Mouse (Mus musculus) heart, embryonic 13.5 days (tissue): ENCODE measurements around the gene Kmt2a. TPM values are rescaled to one million over a fixed set of nuclear protein-coding genes. Genes with fewer than 3 reads are reported as not detected.

Experiments used
- ATAC-seq: fragments of 200-750 bp; cut with Nextera tagmentation; 2 replicates; pipeline ENCODE4 v1.8.0; 2017; ENCODE audit warnings: moderate TSS enrichment; ENCODE audit not compliant: insufficient number of reproducible peaks, low FRiP score, low TSS enrichment; ENCODE audit errors: extremely low read depth
- H3K27ac ChIP-seq: fragments of 300-500 bp; sonication (generic); replicated peaks from 2 replicates; pipeline ENCODE4 v1.5.1; 2015; ENCODE audit warnings: moderate library complexity, mild to moderate bottlenecking, inconsistent platforms
- H3K27me3 ChIP-seq: fragments of 300-500 bp; sonication (generic); replicated peaks from 2 replicates; pipeline ENCODE4 v1.6.1; 2015; ENCODE audit warnings: mild to moderate bottlenecking, inconsistent platforms
- H3K36me3 ChIP-seq: fragments of 300-500 bp; sonication (generic); 2 replicates; pipeline ENCODE4 v1.6.1; 2015; ENCODE audit warnings: mild to moderate bottlenecking, inconsistent platforms
- H3K4me1 ChIP-seq: fragments of 300-500 bp; sonication (generic); 2 replicates; pipeline ENCODE4 v1.6.1; 2015; ENCODE audit warnings: inconsistent platforms
- H3K4me2 ChIP-seq: fragments of 300-500 bp; sonication (generic); 2 replicates; pipeline ENCODE4 v1.6.1; 2015; ENCODE audit warnings: inconsistent platforms, mild to moderate bottlenecking, moderate library complexity
- H3K4me3 ChIP-seq: fragments of 300-500 bp; sonication (generic); 2 replicates; pipeline ENCODE4 v1.5.1; 2015; ENCODE audit warnings: moderate library complexity, mild to moderate bottlenecking, inconsistent platforms
- H3K9ac ChIP-seq: fragments of 300-500 bp; sonication (generic); 2 replicates; pipeline ENCODE4 v1.6.1; 2015; ENCODE audit warnings: inconsistent platforms, mild to moderate bottlenecking, moderate library complexity
- H3K9me3 ChIP-seq: fragments of 300-500 bp; sonication (generic); 2 replicates; pipeline ENCODE4 v1.6.1; 2016; ENCODE audit warnings: inconsistent platforms
- WGBS: fragments of 180-500 bp; shearing (Covaris S2); methylation state at CpG from one replicate; pipeline ENCODE4 v1.1.7; 2015; ENCODE audit warnings: mixed read lengths; 5-methylcytosine and 5-hydroxymethylcytosine counted together
- polyA plus RNA-seq: library from polyadenylated mRNA; unstranded; fragments of >200 nt; fragmentation: Nextera tagmentation; extraction: Ambion mirVana; gene quantifications from 2 replicates; pipeline ENCODE4 v1.2.1, GENCODE M21; 2015

Kmt2a gene
- polyA plus RNA-seq, 1 experiment from 2014 or later = 6.1 TPM

DNA sequence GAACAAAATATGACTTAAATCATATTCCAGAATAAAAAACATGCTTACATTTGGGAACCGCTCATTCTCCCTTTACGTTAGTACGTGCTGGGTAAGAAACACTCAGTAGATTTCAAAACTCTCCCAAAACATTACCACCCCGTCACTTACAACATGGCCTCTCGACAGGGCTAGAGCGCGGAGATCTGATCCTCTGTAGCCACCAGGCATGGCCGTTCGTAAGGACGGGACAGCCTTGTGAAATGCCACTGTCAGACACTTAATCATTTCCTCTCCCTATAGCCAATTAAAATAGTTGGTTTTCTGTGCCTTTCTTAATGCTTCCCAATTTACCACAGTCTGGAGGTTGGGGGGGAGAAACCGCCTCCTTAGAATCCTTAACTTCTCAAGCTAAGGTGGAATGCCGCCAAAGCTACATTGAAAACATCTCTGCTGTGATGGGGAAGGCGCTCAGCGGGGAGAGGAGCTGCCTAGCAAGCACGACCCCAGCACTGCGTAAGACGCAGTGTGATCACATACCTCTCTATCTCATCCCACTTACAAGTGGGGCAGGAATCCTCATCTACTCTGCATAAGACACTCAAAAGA, 23.6 kb downstream of the Kmt2a start:
- H3K27ac ChIP-seq = no peak overlapping the region
- no peak for ATAC-seq
- 85% methylated on average over 17 of the region's 17 CpGs for WGBS

DNA sequence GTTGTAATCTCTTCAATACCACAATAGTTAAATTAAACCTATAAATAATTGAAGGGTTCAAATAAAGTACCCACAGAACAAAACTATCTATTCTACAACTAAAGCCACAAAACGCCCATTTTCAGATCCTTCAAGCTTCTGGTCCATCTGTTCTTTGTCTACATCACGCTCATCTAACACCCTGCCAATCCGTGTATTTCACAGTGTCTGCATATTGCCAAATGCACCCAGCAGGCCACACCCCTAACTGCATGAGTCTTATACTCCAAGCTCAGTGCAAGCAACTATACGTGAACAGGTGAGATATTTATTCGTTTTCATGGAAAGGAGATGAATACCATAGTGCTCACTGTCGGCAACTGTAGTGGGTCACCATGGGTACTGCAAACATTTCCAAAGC, 25.9 kb downstream of the Kmt2a start:
- H3K9me3 ChIP-seq = no peaks in the 10 kb centered on the region
- peaks cover 3% of the 10 kb centered on the region; the same call in 1 of the 2 replicates for H3K4me1 ChIP-seq
- 77% methylated on average over 6 of the region's 6 CpGs for WGBS
- no peak overlapping the region for H3K4me2 ChIP-seq
- H3K9ac ChIP-seq = no peak overlapping the region
- no peaks in the 10 kb centered on the region for H3K27me3 ChIP-seq
- no peak overlapping the region for H3K4me3 ChIP-seq
- ATAC-seq = no peak
- H3K36me3 ChIP-seq = peaks cover 19% of the 10 kb centered on the region; the same call in 1 of the 2 replicates
- H3K27ac ChIP-seq = no peak overlapping the region

More for the DNA sequence above, 23.6 kb downstream of the Kmt2a start:
- Histone ChIP-seq H3K4me3 (no peak overlapping the region), H3K36me3 (peaks cover 32% of the 10 kb centered on the region), H3K4me2 (no peak overlapping the region), H3K9me3 (peaks cover 7% of the 10 kb centered on the region; the same call in 1 of the 2 replicates), H3K4me1 (peaks cover 3% of the 10 kb centered on the region; the same call in 1 of the 2 replicates), H3K27me3 (no peaks in the 10 kb centered on the region), H3K9ac (no peak overlapping the region)

DNA sequence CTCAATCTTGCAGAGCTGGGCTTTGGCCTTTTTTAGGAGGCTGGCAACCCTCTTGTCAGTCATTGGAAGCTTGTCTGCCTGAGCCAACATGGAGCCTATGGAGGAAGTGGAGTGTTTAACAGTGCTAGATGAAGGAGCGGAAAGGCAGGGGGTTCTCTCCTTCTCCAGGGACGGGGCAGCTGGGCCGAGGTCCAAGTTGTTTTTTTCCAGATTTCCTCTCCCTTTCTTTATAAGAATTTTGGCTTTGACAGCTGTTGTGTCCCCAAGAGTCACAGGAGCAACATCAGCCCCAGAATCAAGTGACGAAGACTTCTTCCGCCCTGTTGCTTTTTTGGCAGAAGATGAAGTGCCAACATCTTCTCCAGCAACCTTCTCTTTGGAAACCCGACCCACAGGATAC, 33.6 kb downstream of the Kmt2a start:
- Histone ChIP-seq H3K36me3 (peaks cover 85% of the 10 kb centered on the region), H3K4me3 (no peak overlapping the region)
- 81% methylated on average over 6 of the region's 6 CpGs for WGBS

DNA sequence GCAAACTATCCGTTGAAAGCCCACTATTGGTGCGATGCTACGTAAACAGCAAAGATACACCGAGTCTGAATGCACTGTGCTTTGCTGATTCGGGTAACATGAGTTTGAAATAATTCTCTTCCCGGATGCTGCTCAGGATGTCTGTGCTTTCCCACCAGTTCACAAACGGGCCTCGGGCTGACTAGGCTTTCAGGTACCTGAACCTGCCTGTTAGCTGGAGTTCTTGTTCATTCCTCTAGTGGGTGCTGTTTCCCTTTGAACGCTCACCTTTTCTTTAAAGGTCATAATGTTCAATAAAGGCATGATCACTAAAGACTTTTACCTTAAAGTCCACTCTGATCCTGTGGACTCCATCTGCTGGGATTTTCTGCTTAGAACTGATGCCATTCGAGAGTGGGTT, 39.9 kb downstream of the Kmt2a start:
- Histone ChIP-seq H3K27me3 (no peaks in the 10 kb centered on the region), H3K4me2 (no peak overlapping the region), H3K9ac (no peak overlapping the region), H3K9me3 (no peaks in the 10 kb centered on the region), H3K27ac (no peak overlapping the region), H3K4me1 (no peaks in the 10 kb centered on the region), H3K4me3 (no peak overlapping the region), H3K36me3 (peaks cover 93% of the 10 kb centered on the region)
- WGBS = 85% methylated on average over 10 of the region's 10 CpGs
- ATAC-seq = no peak

More for the DNA sequence above, 33.6 kb downstream of the Kmt2a start:
- H3K9ac ChIP-seq = no peak overlapping the region
- 0 out of 2 replicates have a peak, but pooled peaks cover 4% of the 10 kb centered on the region for H3K4me1 ChIP-seq
- ATAC-seq = no peak
- 0 out of 2 replicates have a peak overlapping the region, but pooled peaks have one; percentile 25 for H3K27ac ChIP-seq
- no peaks in the 10 kb centered on the region for H3K27me3 ChIP-seq
- no peaks in the 10 kb centered on the region for H3K9me3 ChIP-seq
- H3K4me2 ChIP-seq = no peak overlapping the region

DNA sequence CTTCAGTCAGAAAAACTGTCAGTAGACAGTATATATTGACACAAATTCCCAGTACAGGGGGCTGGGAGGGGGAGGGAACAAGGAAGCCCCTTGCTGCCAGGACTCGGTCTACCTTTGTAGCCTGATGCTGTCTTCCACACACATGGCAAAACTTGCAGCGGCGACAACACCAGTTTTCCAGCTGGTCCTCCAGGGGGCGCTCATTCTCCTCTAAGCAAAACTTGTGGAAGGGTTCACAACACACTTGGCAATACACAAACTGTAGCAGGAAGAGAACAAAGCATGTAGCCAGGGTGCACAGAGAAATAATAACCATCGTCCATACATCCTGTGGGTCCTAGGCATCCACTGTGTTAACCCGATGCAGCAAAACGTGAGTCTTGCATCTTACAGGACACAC, 44.7 kb downstream of the Kmt2a start:
- Histone ChIP-seq H3K9ac (no peak overlapping the region), H3K4me3 (no peak overlapping the region), H3K27ac (no peak overlapping the region), H3K27me3 (no peaks in the 10 kb centered on the region), H3K4me1 (no peaks in the 10 kb centered on the region), H3K4me2 (no peak overlapping the region), H3K36me3 (peaks cover 94% of the 10 kb centered on the region), H3K9me3 (no peaks in the 10 kb centered on the region)
- WGBS = 52% methylated on average over 7 of the region's 7 CpGs
- no peak for ATAC-seq

DNA sequence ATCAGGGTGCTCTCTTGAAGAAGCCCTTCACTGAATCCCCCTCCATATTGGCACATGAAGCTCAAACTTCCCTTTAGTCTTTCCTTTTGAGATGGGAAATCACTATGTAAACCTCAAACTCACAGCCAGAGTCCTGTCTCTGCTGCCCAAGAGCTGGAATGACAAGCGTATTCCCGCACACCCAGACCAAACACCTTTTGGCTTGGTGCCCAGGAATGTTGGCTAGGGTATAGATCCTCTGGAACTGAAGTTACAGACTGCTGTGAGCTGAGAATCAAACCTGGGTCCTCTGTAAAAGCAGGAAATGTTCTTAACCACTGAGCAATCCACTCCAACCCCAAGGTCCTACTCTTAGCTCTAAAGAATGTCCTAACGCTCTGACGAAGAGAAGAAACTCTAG, 48.7 kb downstream of the Kmt2a start:
- H3K4me1 ChIP-seq = no peaks in the 10 kb centered on the region
- no peak overlapping the region for H3K27ac ChIP-seq
- no peak for ATAC-seq
- no peaks in the 10 kb centered on the region for H3K27me3 ChIP-seq
- 62% methylated on average over 4 of the region's 4 CpGs for WGBS
- H3K4me2 ChIP-seq = no peak overlapping the region
- no peak overlapping the region for H3K4me3 ChIP-seq
- H3K36me3 ChIP-seq = peaks cover 96% of the 10 kb centered on the region
- no peaks in the 10 kb centered on the region for H3K9me3 ChIP-seq
- no peak overlapping the region for H3K9ac ChIP-seq

DNA sequence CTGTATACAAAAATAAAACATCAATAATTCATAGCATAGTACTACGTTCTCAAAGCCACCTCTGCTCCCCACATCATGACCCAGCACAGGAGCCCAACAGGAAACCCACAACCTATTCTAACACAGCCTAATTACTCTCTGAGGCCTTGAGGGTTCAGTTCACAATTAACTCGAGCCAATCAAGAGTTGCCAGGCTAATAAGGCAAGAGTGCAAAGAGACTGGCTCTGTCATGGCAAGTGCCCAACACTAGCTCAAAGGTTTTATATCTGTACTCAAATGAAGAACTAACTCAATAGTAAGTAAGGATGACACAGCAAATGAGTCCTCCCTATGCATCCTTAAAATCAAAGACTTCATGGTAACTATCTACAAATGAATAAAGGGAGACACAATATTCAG, 50.6 kb downstream of the Kmt2a start:
- Histone ChIP-seq H3K9ac (no peak overlapping the region), H3K27me3 (no peaks in the 10 kb centered on the region), H3K27ac (no peak overlapping the region), H3K36me3 (peaks cover 99% of the 10 kb centered on the region), H3K9me3 (no peaks in the 10 kb centered on the region), H3K4me2 (no peak overlapping the region), H3K4me1 (no peaks in the 10 kb centered on the region), H3K4me3 (no peak overlapping the region)
- 86% methylated on average over 2 of the region's 2 CpGs for WGBS
- ATAC-seq = no peak

DNA sequence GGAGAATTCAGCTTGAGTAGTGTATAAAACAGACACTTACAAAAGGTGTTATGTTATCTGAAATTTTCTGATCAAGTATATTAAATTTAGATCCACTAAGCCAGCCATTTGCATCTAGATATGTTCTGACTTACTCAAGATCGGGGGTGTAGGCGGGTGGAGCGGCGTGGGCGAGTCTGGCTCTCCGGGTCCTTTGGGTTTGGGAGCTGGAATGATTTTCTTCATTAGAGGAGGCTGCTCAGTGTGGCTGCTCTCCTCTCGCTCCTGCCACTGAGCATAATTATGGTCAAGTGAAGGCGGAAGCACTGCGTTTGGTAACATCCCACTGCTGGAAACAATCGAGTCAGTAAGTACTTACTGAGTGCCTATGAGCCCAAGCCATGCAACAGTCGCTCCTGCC, 52.2 kb downstream of the Kmt2a start:
- no peaks in the 10 kb centered on the region for H3K27me3 ChIP-seq
- H3K4me2 ChIP-seq = no peak overlapping the region
- H3K9me3 ChIP-seq = no peaks in the 10 kb centered on the region
- no peak overlapping the region for H3K9ac ChIP-seq
- WGBS = 95% methylated on average over 11 of the region's 11 CpGs
- H3K4me3 ChIP-seq = no peak overlapping the region
- no peak for ATAC-seq
- H3K27ac ChIP-seq = no peak overlapping the region
- H3K4me1 ChIP-seq = no peaks in the 10 kb centered on the region
- H3K36me3 ChIP-seq = peaks cover 99% of the 10 kb centered on the region

DNA sequence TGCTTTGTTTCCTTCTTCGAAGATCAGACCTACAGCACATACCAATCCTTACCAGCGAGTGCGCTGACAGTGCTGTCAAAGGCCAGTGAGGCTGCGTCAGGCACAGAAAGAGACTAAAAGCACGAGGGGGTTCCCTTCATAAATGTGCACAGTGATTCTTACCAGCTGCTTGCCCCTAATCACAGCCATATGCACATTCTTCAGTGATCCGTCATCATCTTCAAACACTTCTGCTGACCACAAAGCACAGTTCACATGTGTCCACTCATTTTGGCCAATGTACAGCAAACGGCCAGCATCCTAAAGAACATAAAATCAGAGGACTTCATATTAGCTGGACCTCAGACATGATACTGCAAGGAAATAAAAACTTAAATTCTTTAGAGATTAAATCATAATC, 54.4 kb downstream of the Kmt2a start:
- Histone ChIP-seq H3K4me3 (no peak overlapping the region), H3K27me3 (no peaks in the 10 kb centered on the region), H3K4me2 (no peak overlapping the region), H3K27ac (no peak overlapping the region), H3K36me3 (peaks cover 99% of the 10 kb centered on the region), H3K4me1 (no peaks in the 10 kb centered on the region), H3K9ac (no peak overlapping the region), H3K9me3 (no peaks in the 10 kb centered on the region)
- WGBS = 80% methylated on average over 7 of the region's 7 CpGs
- no peak for ATAC-seq

DNA sequence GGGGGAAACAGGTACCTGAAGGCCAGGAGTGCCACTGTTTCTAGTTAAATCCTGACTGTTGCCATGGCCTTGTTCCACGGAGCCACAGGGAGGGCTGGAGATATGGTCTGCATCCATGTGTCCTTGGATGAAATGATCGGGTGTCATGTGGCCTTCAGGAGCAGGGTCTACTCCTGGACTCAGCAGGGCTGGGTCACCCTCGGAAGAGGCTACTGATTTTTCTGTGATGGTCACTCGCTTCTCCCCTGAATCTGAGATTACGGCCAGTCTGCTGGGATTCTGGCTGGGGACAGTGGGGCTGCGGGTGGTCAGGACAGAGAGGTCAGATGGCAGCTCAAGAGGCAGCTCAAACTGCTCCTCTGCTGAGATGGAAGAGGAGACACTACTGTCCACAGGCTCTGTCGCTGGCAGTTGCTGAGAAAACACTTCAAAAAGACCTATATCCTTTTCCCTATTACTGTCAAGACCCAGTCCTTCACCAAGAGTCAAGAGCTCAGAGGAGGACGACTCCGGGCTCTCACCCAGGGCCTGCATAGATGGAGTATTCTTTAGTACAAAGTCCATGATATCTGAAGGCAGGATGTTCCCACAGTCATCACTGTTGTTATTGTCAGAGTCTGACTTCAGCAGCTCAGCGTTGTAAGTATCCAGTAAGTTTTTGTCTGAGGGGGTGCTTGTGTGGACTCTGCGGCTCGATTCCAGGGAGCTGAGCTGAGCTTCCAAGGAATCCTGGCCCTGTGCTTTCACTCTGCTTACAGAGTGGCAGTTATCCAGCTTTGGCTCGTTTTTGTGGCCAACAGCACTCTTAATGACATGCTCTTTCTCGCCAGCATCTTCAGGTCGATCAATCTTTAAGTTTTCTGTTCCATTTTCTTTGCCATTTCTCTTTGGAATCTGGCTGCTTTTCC, 60.9 kb downstream of the Kmt2a start:
- Histone ChIP-seq H3K36me3 (peaks cover 100% of the 10 kb centered on the region), H3K4me3 (no peak overlapping the region), H3K27ac (no peak overlapping the region), H3K27me3 (no peaks in the 10 kb centered on the region), H3K9me3 (no peaks in the 10 kb centered on the region), H3K9ac (no peak overlapping the region), H3K4me2 (no peak overlapping the region), H3K4me1 (no peaks in the 10 kb centered on the region)
- ATAC-seq = no peak
- WGBS = 86% methylated on average over 15 of the region's 15 CpGs

DNA sequence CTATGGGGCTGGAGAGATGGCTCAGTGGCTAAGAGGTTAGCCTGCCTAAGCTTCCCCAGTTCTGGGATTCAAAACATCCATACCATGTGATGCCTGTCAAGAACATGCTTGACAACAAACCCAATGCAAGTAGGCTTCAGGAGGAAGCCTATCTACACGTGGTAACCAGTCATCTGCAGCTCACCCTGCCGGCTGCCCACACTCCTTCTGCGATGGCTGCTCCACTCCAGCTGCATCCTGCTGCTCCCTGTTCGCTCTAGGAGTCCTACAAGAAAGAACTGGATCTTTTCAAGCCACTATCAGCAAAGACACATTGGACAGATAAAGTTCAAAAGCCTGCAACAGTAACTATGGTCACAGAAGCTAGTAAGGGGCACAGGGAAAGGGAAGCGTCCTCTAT, 63.6 kb downstream of the Kmt2a start:
- no peak overlapping the region for H3K9ac ChIP-seq
- no peak overlapping the region for H3K4me2 ChIP-seq
- WGBS = 53% methylated on average over 5 of the region's 5 CpGs
- H3K9me3 ChIP-seq = no peaks in the 10 kb centered on the region
- no peak for ATAC-seq
- H3K36me3 ChIP-seq = peaks cover 100% of the 10 kb centered on the region
- H3K27me3 ChIP-seq = no peaks in the 10 kb centered on the region
- H3K27ac ChIP-seq = no peak overlapping the region
- H3K4me1 ChIP-seq = no peaks in the 10 kb centered on the region
- no peak overlapping the region for H3K4me3 ChIP-seq
